Mouse (Mus musculus) heart, postnatal 4 days (tissue): ENCODE measurements at regions not wholly inside any gene's neighbourhood (a gene's known extent, or its start where the extent isn't known, plus 50 kb on each side); places are given as distances from the start of the nearest gene placed in this dataset.
A peak's percentile ranks its signal among the peaks of the same experiment; 100 is the strongest.

ENCODE experiments used
- DNase-seq: peaks from one replicate; pipeline ENCODE4 v3.0.0; 2021

DNA sequence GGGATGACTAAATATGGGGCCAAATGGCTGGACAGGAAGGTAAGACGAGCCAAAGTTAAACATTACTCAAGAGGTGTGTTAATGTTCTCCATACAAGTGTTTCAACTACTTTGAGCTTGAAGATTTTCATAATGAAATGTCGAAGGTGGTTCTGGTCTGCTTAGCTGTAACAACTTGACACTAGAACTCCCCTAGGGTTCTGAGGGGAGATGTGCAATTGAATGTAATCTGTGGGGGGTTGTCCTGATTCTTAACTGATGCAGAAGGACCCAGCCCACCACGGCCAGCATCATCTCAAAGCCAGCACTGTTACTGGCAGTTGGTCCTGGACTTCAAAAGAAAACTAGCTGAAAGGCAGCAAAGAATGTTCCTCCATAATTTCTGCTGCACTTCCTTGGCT is 55.3 kb downstream of the Gpr88 start:
- no peak for DNase-seq

DNA sequence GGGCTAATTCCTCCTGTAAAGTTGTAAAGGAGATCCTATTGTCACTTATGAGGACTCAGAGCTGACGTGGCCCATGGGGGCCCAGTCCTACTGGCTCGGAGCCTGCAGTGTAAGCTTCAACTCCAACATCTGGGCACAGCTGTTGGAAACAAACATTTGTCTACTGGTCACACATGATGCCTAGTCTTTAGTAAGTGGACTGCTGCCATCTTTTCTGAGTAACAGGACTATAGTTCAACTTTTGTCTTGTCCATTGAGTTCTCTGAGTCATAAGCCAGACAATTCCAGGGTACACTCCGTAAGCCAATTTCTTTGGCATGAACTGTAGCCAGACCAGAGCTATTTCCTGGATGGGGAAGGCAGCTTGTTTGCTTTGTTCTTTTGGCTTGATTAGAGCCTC is 58.6 kb downstream of the Gpr88 start:
- DNase-seq, result peak; percentile 65

DNA sequence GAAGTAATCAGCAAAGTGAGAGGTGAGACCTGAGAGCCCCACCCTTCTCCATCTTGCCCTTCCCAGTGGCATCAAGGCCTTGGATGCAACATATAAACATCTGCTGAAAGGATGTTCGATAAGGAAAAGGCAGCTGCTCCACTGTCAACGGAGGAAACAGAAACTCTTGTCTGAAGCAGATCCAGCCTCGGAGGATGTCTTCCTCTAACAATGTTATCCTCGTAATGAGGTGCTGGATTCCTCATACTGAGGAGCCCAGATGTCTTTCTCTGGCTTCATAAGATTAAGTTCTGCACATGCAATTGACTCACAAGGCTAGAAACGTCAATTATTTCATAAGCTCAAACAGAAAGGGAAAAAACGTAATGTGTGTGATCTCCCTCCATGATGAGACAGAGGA is 61.8 kb upstream of the Vcam1 start:
- DNase-seq, result no peak

DNA sequence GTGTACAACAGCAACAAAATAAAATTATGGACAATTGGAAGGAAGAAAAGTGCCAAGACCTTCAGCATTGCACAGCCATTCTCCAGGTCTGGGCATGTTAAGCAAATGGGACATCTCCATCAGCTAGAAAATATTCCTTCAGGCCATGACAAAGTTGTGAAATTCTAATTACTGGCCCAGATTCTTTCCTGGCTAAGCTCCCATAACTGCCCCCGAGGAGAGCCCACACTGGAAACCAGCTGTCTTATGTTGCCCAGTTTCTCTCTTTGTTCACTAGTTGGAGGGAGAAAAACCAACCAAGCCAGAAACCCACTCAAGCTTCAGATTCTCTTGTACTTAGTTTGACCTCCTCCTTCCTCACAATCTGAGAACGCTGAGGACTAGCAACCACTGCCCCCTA is 61.2 kb upstream of the Vcam1 start:
- DNase-seq, result no peak

DNA sequence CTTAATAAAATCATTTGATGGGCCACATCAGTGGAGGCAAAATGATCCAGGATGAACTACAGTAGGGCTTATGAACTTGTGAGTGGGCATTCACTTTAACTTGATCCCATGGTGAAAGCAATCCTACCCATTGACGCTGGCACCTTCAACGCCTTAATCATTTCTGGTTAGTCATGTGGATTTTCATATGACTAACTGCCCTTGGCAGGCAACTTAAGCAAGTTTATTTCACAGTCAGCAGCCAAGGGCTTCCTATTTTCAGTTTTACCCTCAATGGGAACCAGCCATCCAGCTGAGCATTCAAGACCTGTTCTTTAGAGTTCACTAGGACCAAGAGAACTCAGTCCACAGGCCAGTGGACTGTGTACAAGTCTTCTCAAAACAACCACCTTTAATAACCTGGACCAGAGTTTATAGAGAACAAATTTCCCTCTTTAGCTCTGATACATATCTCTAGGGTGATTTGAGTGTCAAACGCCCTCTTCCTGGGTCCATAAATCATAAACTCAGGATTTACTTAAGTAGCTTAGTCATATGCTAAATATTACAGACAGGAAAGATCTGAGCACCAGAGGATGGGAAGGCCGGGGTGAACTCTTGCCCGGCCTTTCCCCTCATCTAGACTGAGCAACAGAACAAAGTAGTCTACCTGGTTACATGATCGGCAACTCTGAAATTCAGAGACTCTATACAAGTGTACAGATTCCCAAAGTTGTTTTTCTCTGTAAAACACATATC is 60.0 kb upstream of the Vcam1 start:
- no peak for DNase-seq

DNA sequence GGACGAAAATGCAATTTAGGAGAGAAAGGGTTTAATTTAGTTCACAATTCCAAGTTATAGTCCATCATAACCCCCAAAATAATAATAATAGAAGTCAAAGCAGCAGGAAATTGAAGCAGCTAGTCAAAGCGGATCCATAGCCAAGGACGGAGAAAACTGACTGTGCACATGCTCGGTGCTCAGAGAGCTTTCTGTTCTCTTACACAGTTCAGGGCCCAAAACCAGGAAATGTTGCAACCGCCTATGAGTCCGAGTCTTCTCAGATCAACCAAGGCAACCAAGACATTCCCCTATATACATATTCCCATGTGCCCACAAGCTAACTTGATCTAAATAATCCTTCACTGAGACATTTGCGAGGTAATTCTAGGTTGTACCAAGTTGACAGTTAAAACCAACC is 55.7 kb upstream of the Vcam1 start:
- DNase-seq, result no peak

DNA sequence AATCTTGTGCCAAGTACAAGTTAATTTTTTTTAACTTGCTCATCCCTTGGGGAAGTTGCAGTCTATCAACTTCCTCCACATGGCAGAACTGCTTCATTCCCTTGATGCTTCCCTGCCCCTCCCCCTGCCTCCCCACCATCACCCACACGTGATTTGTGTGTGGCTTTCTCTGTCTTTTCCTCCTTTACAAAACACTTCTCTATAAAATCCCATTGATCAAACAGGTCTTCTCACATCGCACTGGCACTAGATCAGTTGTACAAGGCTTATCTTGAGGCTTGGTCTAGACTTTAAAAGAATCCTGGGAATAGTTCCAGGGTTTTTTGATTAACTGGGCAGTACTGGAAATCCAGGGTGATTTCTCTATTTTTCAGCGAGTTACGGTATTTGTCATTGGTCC is 55.0 kb upstream of the Vcam1 start:
- peak; percentile 17 for DNase-seq

DNA sequence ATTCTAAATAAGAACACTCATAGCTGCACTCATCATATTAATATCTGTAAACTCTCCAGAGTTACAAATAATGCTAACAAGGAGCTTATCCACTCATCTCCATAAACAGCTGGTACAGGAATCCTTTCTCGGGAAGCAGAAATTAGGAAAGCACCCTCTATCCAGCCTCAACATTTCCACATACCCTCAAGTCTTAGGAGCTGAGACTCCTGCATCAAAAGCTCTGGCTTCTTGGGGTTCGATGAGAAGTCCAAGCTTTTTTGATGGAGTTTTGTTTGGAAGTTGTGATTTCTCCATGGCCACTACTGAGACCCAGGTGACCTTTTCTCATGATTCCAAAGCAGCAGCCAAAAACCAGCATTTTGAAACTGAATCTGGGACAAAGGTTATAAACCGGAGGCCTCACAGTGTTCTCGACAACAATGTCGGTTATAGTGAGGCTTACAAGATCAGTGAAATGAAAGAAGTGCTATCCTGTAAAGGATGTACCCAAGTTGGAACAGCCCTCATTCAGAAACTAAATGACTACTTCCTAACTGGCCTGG is 50.9 kb upstream of the Vcam1 start:
- no peak for DNase-seq
